Mouse (Mus musculus) kidney, embryonic 15.5 days (tissue): ENCODE measurements around the gene Smyd3. TPM values are rescaled to one million over a fixed set of nuclear protein-coding genes. Genes with fewer than 3 reads are reported as not detected.

Experiments used
- ATAC-seq: fragments of 200-750 bp; cut with Nextera tagmentation; replicated peaks from 2 replicates; pipeline ENCODE4 v1.8.0; 2017; ENCODE audit warnings: moderate TSS enrichment; ENCODE audit not compliant: low FRiP score
- H3K27ac ChIP-seq: fragments of 300-500 bp; sonication (generic); 2 replicates; pipeline ENCODE4 v1.5.1; 2015; ENCODE audit warnings: mild to moderate bottlenecking, inconsistent platforms
- H3K27me3 ChIP-seq: fragments of 300-500 bp; sonication (generic); 2 replicates; pipeline ENCODE4 v1.6.1; 2015; ENCODE audit warnings: inconsistent platforms
- H3K36me3 ChIP-seq: fragments of 300-500 bp; sonication (generic); 2 replicates; pipeline ENCODE4 v1.6.1; 2015; ENCODE audit warnings: inconsistent platforms
- H3K4me1 ChIP-seq: fragments of 300-500 bp; sonication (generic); 2 replicates; pipeline ENCODE4 v1.6.1; 2015; ENCODE audit warnings: inconsistent platforms
- H3K4me2 ChIP-seq: fragments of 300-500 bp; sonication (generic); 2 replicates; pipeline ENCODE4 v1.6.1; 2015; ENCODE audit warnings: moderate library complexity, mild to moderate bottlenecking, inconsistent platforms
- H3K4me3 ChIP-seq: fragments of 300-500 bp; sonication (generic); replicated peaks from 2 replicates; pipeline ENCODE4 v1.5.1; 2015; ENCODE audit warnings: mild to moderate bottlenecking, inconsistent platforms
- H3K9ac ChIP-seq: fragments of 300-500 bp; sonication (generic); 2 replicates; pipeline ENCODE4 v1.6.1; 2015; ENCODE audit warnings: mild to moderate bottlenecking, inconsistent platforms
- H3K9me3 ChIP-seq: fragments of 300-500 bp; sonication (generic); replicated peaks from 2 replicates; pipeline ENCODE4 v1.6.1; 2016; ENCODE audit warnings: inconsistent platforms
- whole genome bisulfite sequencing: fragments of 180-500 bp; shearing (Covaris S2); methylation state at CpG from one replicate; pipeline ENCODE4 v1.1.7; 2015; ENCODE audit warnings: mixed read lengths; 5-methylcytosine and 5-hydroxymethylcytosine counted together
- polyA plus RNA-seq: library from polyadenylated mRNA; unstranded; fragments of >200 nt; fragmentation: Nextera tagmentation; extraction: Ambion mirVana; gene quantifications from 2 replicates; pipeline ENCODE4 v1.2.1, GENCODE M21; 2015

The Smyd3 gene
- polyA plus RNA-seq, 1 experiment from 2014 or later, result 21.8 TPM

DNA sequence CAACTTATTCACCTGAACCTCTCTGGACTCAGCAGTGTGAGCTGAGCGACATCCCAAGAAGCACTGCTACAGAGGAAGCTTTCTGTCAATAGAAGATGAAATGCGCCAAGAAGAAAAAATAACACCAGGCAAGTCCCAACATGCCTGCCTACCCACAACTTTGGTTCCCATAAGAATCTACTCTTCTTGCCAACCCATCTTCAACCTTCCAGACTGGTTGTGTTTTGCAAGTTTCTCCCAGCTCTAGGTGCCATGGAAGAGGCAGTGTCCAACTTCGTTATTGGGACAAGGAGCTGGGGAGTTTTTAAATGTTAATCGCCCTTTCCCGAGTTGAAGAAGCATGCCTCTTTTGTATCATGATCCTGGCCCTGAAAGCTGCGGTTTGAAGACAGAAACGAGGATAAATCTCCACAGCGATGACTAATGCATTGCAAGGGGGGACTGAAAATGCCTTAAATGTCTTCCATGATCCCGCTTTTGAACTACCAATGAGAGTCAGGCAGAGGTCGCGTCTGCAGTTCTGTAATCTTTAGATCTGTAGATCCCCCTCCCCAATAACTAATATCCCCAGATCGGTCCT, 376.7 kb downstream of the Smyd3 start:
- no peaks in the 10 kb centered on the region for H3K27me3 ChIP-seq
- 74% methylated on average over 12 of the region's 12 CpGs for WGBS
- ATAC-seq, result no peak

DNA sequence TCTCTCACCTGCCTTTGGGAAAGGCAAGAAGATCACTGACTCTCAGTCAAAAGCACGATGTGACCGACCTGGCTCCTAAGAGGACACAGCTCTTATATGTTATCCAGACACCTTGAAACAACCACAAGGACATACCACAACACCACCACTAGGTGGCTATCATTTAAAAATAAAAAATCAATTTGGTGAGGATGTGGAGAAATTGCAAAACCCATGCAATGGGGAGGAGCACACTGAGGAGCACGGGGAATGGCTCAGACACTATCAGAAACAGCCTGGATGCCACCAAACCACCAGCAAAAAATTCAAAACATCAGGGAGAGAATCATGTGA, 380.7 kb downstream of the Smyd3 start:
- WGBS, result 69% methylated on average over 3 of the region's 3 CpGs
- ATAC-seq, result no peak; the same call in 1 of the 2 replicates
- H3K4me1 ChIP-seq, result peaks cover 19% of the 10 kb centered on the region
- no peaks in the 10 kb centered on the region for H3K27me3 ChIP-seq
- peak overlapping the region; percentile 33; the same call in 1 of the 2 replicates for H3K27ac ChIP-seq
- no peak overlapping the region for H3K4me3 ChIP-seq
- no peak overlapping the region for H3K9ac ChIP-seq
- peaks cover 7% of the 10 kb centered on the region; the same call in 1 of the 2 replicates for H3K9me3 ChIP-seq
- H3K4me2 ChIP-seq, result 0 out of 2 replicates have a peak overlapping the region, but pooled peaks have one; percentile 10
- peaks cover 3% of the 10 kb centered on the region; the same call in 1 of the 2 replicates for H3K36me3 ChIP-seq

More for the DNA sequence above, 376.7 kb downstream of the Smyd3 start:
- H3K4me1 ChIP-seq, result peaks cover 44% of the 10 kb centered on the region
- no peak overlapping the region for H3K9ac ChIP-seq
- H3K4me3 ChIP-seq, result no peak overlapping the region
- no peak overlapping the region for H3K27ac ChIP-seq
- H3K36me3 ChIP-seq, result no peaks in the 10 kb centered on the region
- no peak overlapping the region for H3K4me2 ChIP-seq
- H3K9me3 ChIP-seq, result no peaks in the 10 kb centered on the region

DNA sequence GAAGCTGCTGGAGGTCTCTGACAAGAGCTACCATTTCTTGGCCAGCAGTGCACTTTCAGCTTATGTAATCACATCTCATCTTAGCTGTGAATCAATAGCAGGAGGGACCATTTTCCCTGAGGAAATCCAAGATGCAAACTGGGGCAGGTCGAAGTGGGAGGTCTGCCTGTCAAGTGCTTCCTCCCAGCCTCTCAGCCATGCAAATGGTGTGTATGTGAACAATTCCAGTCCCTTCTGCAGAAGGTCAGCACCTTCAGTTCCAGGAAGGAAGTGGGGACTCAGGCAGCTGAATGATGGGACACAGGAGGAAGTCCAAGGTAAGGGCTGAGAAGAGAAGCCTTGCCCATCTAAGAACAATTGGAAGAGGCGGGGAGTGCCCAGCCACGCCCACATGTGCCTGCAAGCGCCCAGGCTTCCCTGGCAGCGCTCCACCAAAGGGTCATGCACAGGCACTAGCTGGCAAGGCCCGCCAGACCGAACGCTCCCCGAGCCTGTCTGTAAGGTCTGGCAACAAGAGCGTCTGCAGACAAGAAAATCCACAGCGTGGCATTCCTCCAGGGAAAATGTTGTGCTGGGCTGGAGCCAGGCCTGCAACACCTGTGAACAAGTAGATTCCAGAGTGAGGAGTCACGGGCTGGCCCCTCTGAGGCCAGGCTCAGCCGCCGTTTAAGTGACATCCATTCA, 381.2 kb downstream of the Smyd3 start:
- Histone ChIP-seq H3K27ac (peak overlapping the region; percentile 33; the same call in 1 of the 2 replicates), H3K27me3 (no peaks in the 10 kb centered on the region), H3K9ac (no peak overlapping the region), H3K36me3 (peaks cover 3% of the 10 kb centered on the region; the same call in 1 of the 2 replicates), H3K4me3 (no peak overlapping the region), H3K4me2 (0 out of 2 replicates have a peak overlapping the region, but pooled peaks have one; percentile 10), H3K4me1 (peaks cover 14% of the 10 kb centered on the region), H3K9me3 (peaks cover 7% of the 10 kb centered on the region; the same call in 1 of the 2 replicates)
- 41% methylated on average over 14 of the region's 14 CpGs for WGBS
- ATAC-seq, result peak; percentile 80

DNA sequence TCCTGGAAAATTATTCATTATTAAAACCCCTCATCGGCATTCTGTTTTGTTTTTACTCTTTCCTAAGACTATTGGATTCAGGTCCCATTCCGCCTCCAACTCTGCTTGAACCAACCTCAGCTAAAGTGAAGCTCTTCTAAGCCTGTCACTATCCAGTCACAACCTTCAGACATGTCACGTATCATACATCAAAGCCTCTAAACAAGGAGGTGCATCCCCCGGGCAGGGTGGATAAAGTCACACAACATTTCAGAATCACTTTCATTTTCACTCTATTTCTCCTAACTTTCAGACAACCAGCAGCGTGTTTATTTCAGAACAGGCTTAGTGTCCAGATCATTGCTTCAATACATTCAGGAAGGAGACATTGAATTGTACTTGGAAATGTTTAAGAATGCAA, 387.8 kb downstream of the Smyd3 start:
- H3K4me3 ChIP-seq, result no peak overlapping the region
- no peak overlapping the region for H3K9ac ChIP-seq
- H3K27ac ChIP-seq, result no peak overlapping the region
- no peaks in the 10 kb centered on the region for H3K4me1 ChIP-seq
- no peak overlapping the region for H3K4me2 ChIP-seq
- no peak for ATAC-seq
- peaks cover 7% of the 10 kb centered on the region; the same call in 1 of the 2 replicates for H3K9me3 ChIP-seq
- WGBS, result 90% methylated on average over 5 of the region's 5 CpGs
- H3K27me3 ChIP-seq, result no peaks in the 10 kb centered on the region
- peaks cover 3% of the 10 kb centered on the region; the same call in 1 of the 2 replicates for H3K36me3 ChIP-seq

DNA sequence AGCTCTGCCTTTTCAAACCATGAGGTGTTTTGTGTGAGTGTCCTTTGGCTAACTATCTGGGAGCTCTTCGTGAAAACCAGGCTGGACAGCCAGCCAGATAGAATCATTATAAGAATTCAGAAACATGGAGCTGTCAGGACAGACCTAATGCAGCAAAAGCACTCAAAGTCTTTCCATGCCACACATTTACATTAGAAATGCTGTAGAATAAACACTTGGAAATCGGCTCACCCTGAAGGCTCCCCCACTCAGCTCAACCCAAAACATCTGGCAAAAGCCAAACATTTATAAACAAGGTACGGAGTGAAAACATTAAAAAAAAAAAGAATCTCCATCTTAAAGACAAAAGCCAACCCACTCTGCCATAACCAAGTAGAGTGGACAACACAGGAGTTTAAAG, 391.6 kb downstream of the Smyd3 start:
- H3K27me3 ChIP-seq, result no peaks in the 10 kb centered on the region
- H3K9ac ChIP-seq, result no peak overlapping the region
- no peak overlapping the region for H3K4me3 ChIP-seq
- no peak overlapping the region for H3K27ac ChIP-seq
- ATAC-seq, result no peak
- 71% methylated on average over 3 of the region's 3 CpGs for WGBS
- no peaks in the 10 kb centered on the region for H3K9me3 ChIP-seq
- no peak overlapping the region for H3K4me2 ChIP-seq
- no peaks in the 10 kb centered on the region for H3K36me3 ChIP-seq
- H3K4me1 ChIP-seq, result no peaks in the 10 kb centered on the region

DNA sequence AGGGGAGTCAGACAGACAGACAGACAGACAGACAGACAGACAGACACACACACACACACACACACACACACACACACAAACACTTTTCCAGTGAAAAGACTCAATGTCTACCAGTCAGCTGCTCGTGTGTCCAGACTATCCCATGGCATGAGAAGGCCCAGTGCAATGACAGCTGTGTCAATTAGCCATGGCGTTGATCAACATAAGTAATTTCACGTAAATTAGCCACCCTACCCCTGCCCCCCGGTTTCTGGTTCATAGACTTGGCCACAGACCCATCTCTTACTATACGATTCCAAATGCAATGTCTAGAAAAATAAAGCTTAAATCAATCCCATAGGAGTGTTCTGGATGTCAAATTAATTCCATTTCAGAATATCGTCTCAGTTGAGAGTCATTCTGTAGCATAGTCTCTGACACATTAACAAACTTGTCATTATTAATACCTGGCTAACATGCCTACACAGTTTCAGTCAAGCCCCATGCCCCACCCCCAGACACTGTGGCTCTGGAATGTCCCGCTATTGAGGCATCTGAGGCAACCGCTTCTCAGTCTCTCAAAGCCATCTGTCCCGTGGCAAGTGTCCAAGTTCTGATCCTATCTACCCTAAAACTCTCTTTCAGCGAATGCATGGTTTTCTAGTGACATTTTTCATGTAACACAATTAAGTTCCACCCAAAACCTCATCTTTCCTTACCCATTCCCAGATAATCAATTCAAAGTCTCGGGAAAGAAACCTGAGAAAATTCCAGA, 395.2 kb downstream of the Smyd3 start:
- no peaks in the 10 kb centered on the region for H3K36me3 ChIP-seq
- ATAC-seq, result no peak
- no peak overlapping the region for H3K4me2 ChIP-seq
- H3K4me3 ChIP-seq, result no peak overlapping the region
- no peak overlapping the region for H3K9ac ChIP-seq
- H3K27ac ChIP-seq, result no peak overlapping the region
- peaks cover 8% of the 10 kb centered on the region; the same call in 1 of the 2 replicates for H3K4me1 ChIP-seq
- no peaks in the 10 kb centered on the region for H3K9me3 ChIP-seq
- 70% methylated on average over 11 of the region's 11 CpGs for WGBS
- no peaks in the 10 kb centered on the region for H3K27me3 ChIP-seq

DNA sequence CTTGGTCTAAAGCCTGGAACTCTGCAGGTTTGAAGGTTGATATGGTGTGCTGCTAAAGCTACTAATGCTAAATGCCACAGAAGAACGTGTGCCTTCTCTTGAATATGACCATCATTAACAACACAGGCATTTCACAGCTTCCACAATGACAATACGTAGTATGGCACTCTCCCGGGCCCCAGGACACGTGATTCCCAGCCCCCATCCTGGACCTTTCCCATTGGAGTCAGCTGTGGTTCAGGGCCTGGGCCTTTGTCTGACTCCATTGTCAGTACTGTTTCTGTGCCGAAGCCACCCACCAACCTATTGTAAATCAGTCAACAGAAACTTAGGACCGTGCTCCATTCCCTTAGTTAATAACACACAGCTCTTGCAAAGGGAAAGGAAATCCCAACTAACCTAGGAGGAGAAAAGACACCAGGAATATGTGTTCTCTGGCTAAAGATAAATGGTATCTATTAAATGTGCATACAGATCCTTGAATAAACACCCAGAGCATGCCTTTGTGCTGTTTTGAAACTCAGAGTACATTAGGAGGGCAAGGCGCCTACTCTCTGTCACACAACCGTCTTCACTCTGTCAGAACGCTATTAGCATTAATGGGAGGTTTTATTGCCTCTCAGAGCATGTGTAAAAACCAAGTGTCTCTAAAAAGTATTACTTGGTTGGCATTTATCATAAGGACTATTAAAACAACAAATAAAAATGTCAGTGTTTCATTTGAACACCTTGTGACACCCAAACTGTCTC, 397.4 kb downstream of the Smyd3 start:
- Histone ChIP-seq H3K27ac (no peak overlapping the region), H3K27me3 (no peaks in the 10 kb centered on the region), H3K9me3 (no peaks in the 10 kb centered on the region), H3K9ac (no peak overlapping the region), H3K36me3 (no peaks in the 10 kb centered on the region), H3K4me3 (no peak overlapping the region), H3K4me1 (peaks cover 8% of the 10 kb centered on the region; the same call in 1 of the 2 replicates), H3K4me2 (no peak overlapping the region)
- WGBS, result 55% methylated on average over 9 of the region's 9 CpGs
- no peak for ATAC-seq

DNA sequence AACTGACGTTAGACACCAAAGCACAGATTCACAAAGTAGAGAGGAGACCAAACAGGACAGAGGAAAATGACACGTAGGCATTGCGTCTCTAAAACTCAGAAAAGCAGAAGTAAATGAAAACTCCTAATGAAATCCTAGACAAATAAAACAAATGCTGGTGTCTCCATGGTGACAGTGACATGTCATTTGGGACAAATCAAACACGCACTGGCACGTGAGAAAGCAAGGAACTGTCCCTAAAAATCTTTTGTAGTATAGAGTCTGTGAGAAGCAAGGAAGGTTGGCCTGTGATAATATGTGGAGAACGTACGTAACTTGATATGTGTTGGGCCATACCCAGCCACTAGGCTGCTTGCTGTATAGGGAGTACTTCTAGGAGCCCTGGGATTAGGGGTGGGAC, 399.2 kb downstream of the Smyd3 start:
- Histone ChIP-seq H3K4me3 (no peak overlapping the region), H3K27me3 (no peaks in the 10 kb centered on the region), H3K4me1 (peaks cover 8% of the 10 kb centered on the region; the same call in 1 of the 2 replicates), H3K4me2 (no peak overlapping the region), H3K36me3 (no peaks in the 10 kb centered on the region), H3K9me3 (no peaks in the 10 kb centered on the region), H3K9ac (no peak overlapping the region), H3K27ac (no peak overlapping the region)
- WGBS, result 75% methylated on average over 7 of the region's 7 CpGs
- no peak for ATAC-seq

DNA sequence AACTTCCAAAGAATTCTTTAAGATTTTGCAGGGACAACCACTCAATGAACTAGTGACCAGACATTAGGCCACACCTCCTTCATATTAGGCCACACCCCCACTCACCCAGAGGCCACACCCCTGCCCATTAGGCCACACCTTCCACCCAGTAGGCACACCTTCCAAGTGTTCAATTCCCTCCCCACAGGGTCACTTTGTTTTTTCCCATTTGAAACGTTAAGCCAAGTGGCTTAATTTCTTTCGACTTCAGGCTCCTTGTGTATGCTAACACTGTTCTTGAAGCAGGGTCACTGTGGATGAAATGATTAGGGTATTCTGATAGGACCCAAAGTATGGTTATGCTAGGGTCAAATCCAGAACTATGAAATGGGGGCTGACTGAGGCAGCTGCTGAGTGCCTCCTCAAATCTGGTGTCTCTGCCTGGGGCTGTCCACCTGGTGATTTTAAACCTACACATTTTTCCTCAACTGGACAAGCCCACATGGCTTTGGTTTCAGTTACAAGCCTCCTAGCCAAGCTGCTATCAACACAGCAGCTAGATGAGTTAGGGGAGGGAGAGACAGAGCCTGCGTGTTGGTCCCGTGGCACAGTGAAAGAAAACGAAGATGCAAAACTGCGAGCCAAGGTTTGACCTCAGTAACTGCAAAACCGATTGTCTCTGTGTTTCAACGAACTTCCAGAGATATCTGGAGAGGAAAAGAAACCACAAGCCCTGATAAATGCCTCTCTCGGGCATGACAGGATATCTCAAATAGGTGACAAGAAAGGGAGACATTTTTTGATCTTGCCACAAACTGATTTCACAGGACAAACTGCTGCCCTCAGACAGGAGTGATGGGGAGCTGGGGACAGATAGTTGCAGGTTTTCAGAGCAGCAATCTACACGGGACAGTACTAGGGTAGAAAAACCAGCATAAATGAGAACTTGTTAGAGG, 400.8 kb downstream of the Smyd3 start:
- H3K9ac ChIP-seq, result no peak overlapping the region
- H3K4me3 ChIP-seq, result no peak overlapping the region
- H3K27me3 ChIP-seq, result no peaks in the 10 kb centered on the region
- 66% methylated on average over 10 of the region's 10 CpGs for WGBS
- no peaks in the 10 kb centered on the region for H3K9me3 ChIP-seq
- no peak overlapping the region for H3K27ac ChIP-seq
- H3K4me1 ChIP-seq, result peaks cover 8% of the 10 kb centered on the region; the same call in 1 of the 2 replicates
- H3K36me3 ChIP-seq, result no peaks in the 10 kb centered on the region
- H3K4me2 ChIP-seq, result no peak overlapping the region
- no peak for ATAC-seq

DNA sequence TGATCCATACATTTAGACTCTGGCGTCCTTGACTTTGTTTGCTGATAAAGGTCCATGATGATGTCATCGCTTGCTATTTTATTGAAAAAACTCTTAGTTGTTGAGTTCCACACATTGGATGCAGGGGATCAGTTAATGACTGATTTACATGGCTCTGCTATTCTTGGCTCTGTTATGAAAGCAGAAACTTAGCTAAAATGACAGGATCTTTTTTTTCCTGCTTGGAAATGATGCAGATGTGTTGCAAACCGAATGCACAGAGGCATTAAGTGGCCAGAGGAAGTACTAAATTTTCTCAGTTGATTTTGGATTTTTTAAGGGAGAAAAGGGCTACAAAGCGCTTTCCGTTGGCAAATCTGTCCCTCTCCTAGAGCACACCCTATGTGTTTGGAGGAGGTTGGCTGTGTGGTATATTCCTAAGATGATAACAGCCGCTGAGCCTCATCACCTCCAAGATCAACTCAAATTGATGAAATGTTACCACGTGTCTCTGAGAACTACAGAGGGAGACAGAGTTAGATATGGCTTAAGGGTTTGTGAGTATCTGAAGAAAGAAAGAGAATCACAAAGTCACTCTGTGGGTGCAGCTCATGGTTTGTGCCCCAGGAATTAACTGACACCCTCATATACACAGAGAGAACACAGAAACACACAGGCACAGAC, 402.9 kb downstream of the Smyd3 start:
- Histone ChIP-seq H3K4me3 (no peak overlapping the region), H3K9me3 (no peaks in the 10 kb centered on the region), H3K4me2 (no peak overlapping the region), H3K27me3 (no peaks in the 10 kb centered on the region), H3K36me3 (no peaks in the 10 kb centered on the region), H3K27ac (peak overlapping the region; percentile 75), H3K4me1 (peaks cover 2% of the 10 kb centered on the region; the same call in 1 of the 2 replicates), H3K9ac (no peak overlapping the region)
- ATAC-seq, result peak; percentile 48
- WGBS, result 57% methylated on average over 7 of the region's 7 CpGs
